Mouse (Mus musculus) heart, embryonic 10.5 days (tissue): ENCODE data around the gene Vti1a. TPM values are rescaled to one million over a fixed set of nuclear protein-coding genes. Genes with fewer than 3 reads are reported as not detected.

Experiments used
- DNase-seq: peaks from one replicate; pipeline ENCODE4 v3.0.0-alpha.2; 2017; ENCODE audit warnings: low spot score
- H3K27ac ChIP-seq: fragments of 300-500 bp; sonication (generic); 2 replicates; pipeline ENCODE4 v1.5.1; 2016; ENCODE audit warnings: mild to moderate bottlenecking
- H3K27me3 ChIP-seq: fragments of 300-500 bp; sonication (generic); 2 replicates; pipeline ENCODE4 v1.6.1; 2016; ENCODE audit warnings: mild to moderate bottlenecking; ENCODE audit not compliant: poor library complexity, insufficient read depth, severe bottlenecking
- H3K36me3 ChIP-seq: fragments of 300-500 bp; sonication (generic); 2 replicates; pipeline ENCODE4 v1.6.1; 2016; ENCODE audit warnings: mild to moderate bottlenecking, moderate library complexity
- H3K4me1 ChIP-seq: fragments of 300-500 bp; sonication (generic); 2 replicates; pipeline ENCODE4 v1.6.1; 2016; ENCODE audit warnings: mild to moderate bottlenecking
- H3K4me3 ChIP-seq: fragments of 300-500 bp; sonication (generic); 2 replicates; pipeline ENCODE4 v1.5.1; 2016; ENCODE audit warnings: mild to moderate bottlenecking, moderate library complexity
- H3K9me3 ChIP-seq: fragments of 300-500 bp; sonication (generic); 2 replicates; pipeline ENCODE4 v1.6.1; 2016; ENCODE audit warnings: mild to moderate bottlenecking, moderate library complexity
- WGBS: fragments of 180-500 bp; shearing (Covaris S2); methylation state at CpG from one replicate; pipeline ENCODE4 v1.1.7; 2016; 5-methylcytosine and 5-hydroxymethylcytosine counted together
- polyA plus RNA-seq: library from polyadenylated mRNA; unstranded; fragments of >200 nt; fragmentation: Nextera tagmentation; extraction: Ambion mirVana; gene quantifications from 2 replicates; pipeline ENCODE4 v1.2.1, GENCODE M21; 2016

Vti1a gene
- polyA plus RNA-seq, 1 experiment from 2014 or later: 26.5 TPM

DNA sequence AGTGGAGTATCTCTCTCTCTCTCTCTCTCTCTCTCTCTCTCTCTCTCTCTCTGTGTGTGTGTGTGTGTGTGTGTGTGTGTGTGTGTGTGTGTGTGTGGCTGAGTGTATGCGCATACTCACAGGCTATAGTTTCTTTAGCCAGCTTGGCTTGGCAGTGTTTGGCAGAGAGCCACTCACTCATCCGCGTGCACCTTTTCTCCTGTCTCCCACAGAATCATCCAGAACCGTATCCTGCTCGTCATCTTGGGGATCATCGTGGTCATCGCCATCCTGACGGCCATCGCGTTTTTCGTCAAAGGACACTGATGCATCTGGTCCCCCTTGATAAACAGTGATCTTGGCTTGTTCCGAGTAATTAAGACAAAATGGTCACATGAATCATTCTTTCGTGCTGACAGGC lies 307.5 kb downstream of the Vti1a start:
- Histone ChIP-seq H3K9me3 (no peaks in the 10 kb centered on the region), H3K4me3 (no peak overlapping the region), H3K27me3 (peaks cover 24% of the 10 kb centered on the region), H3K36me3 (no peaks in the 10 kb centered on the region), H3K27ac (no peak overlapping the region), H3K4me1 (peaks cover 37% of the 10 kb centered on the region)
- DNase-seq: no peak
- 92% methylated on average over 13 of the region's 13 CpGs for WGBS

DNA sequence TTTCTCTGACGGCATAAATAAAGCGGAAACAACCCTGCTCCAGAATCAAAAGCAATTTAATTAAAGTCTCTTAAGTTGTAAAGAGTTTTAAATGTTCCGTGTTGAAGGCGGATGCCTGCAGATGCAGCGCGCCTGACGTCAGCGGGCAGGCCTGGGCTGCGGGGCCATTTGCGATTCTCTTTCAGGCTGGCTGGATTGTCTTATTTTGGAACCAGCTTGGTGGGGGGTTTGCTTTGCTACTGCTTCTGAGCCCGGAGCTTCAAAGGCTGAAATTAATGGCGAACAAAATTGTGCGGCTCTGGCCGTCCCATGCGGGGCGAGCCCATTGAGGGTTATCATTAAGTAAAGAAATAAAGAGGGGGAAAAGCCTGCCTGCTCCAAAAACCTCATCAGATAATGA lies 310.4 kb downstream of the Vti1a start:
- Histone ChIP-seq H3K27ac (no peak overlapping the region), H3K9me3 (no peaks in the 10 kb centered on the region), H3K4me1 (peaks cover 22% of the 10 kb centered on the region), H3K4me3 (no peak overlapping the region), H3K36me3 (no peaks in the 10 kb centered on the region), H3K27me3 (peaks cover 36% of the 10 kb centered on the region)
- WGBS: 86% methylated on average over 16 of the region's 16 CpGs
- no peak for DNase-seq

DNA sequence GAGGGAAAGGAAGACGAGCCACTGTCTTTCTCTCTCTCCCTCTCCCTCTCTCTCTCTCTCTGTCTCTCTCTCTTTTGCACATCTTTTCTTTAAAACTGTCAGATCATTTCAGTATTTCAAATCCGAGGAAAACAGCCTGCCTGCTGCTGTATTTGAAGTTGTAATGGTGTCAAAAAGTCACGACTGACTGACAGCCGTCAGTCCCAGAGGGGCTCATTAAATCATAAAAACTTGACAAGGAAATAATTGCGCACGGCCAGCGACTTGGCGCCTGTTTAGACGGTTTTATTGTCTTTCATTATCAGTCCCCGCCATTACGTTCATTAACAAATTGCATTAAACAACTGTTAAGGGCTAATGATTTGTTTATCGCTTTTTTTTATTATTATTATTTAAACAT lies 310.9 kb downstream of the Vti1a start:
- WGBS: 83% methylated on average over 12 of the region's 12 CpGs
- peaks cover 35% of the 10 kb centered on the region for H3K27me3 ChIP-seq

DNA sequence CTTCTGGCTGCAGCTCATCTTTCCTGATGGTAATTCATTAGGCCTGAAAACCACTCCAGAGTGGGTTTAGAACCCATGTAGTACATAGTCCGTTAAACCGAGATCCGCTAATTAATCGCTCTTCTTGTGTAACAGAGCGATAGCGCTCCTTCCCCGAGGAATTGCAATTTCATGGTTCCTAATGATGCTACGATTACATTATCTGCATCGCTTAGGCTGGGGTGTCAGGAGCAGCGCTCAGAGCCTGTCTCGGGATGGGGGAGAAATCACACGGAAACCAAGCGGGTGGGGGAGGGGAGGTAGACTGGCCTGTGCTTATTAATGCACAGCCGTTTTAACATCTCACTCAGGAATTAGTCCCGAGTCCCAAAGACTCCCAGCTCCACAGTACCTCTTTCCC lies 319.4 kb downstream of the Vti1a start:
- Histone ChIP-seq H3K4me3 (no peak overlapping the region), H3K9me3 (no peaks in the 10 kb centered on the region), H3K27ac (no peak overlapping the region), H3K27me3 (peaks cover 14% of the 10 kb centered on the region), H3K36me3 (no peaks in the 10 kb centered on the region), H3K4me1 (0 out of 2 replicates have a peak, but pooled peaks cover 5% of the 10 kb centered on the region)
- 75% methylated on average over 15 of the region's 15 CpGs for WGBS
- no peak for DNase-seq

More for the DNA sequence above, 310.9 kb downstream of the Vti1a start:
- no peak overlapping the region for H3K27ac ChIP-seq
- H3K36me3 ChIP-seq: no peaks in the 10 kb centered on the region
- DNase-seq: no peak
- H3K4me3 ChIP-seq: no peak overlapping the region
- no peaks in the 10 kb centered on the region for H3K9me3 ChIP-seq
- peaks cover 19% of the 10 kb centered on the region for H3K4me1 ChIP-seq

DNA sequence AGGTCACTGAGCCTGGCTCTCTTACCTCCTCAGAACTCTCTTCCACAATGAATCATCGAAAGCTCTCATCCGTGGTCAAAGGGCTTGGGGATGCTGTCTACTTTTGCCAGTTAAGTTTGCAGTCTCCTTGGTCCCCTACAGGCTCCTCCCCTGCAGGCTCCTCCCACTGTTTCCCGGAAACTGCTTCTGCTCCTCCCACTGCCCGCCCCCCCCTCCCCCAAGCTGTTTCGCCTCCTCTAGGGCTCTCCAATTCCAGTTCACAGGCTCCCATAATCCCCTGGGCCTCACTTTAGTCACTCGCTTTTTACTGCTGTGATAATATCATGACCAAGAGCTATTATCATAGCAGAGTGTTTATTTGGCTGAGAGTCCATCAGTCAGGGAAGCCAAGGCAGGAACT lies 324.2 kb downstream of the Vti1a start:
- H3K4me1 ChIP-seq: peaks cover 23% of the 10 kb centered on the region
- no peak for DNase-seq
- H3K9me3 ChIP-seq: no peaks in the 10 kb centered on the region
- no peak overlapping the region for H3K4me3 ChIP-seq
- no peak overlapping the region for H3K27ac ChIP-seq
- peaks cover 6% of the 10 kb centered on the region; the same call in 1 of the 2 replicates for H3K27me3 ChIP-seq
- H3K36me3 ChIP-seq: no peaks in the 10 kb centered on the region
- WGBS: 79% methylated on average over 6 of the region's 6 CpGs

DNA sequence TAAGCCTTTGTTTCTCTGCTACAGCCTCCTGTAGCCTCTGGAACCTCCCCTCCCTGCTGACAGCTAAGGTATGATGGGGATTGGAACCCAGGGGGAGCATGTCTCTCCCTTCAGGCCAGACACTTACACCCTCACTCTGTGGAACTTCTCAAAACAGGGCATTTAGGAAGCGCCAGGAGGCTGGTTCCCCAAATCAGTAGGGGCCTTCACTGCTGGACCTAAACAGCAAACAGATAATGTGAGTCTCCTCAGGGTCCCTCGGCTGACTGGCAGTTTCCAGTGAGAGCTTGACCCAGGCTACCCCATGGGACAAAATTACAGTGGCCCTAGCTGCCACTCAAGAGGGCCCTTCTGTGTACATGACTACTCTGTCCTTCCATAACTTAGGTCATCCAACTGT lies 325.8 kb downstream of the Vti1a start:
- H3K27ac ChIP-seq: peak overlapping the region; percentile 24; the same call in 1 of the 2 replicates
- H3K4me3 ChIP-seq: no peak overlapping the region
- H3K4me1 ChIP-seq: peaks cover 23% of the 10 kb centered on the region
- H3K36me3 ChIP-seq: no peaks in the 10 kb centered on the region
- peaks cover 10% of the 10 kb centered on the region; the same call in 1 of the 2 replicates for H3K27me3 ChIP-seq
- 60% methylated on average over 2 of the region's 2 CpGs for WGBS
- no peaks in the 10 kb centered on the region for H3K9me3 ChIP-seq
- no peak for DNase-seq

DNA sequence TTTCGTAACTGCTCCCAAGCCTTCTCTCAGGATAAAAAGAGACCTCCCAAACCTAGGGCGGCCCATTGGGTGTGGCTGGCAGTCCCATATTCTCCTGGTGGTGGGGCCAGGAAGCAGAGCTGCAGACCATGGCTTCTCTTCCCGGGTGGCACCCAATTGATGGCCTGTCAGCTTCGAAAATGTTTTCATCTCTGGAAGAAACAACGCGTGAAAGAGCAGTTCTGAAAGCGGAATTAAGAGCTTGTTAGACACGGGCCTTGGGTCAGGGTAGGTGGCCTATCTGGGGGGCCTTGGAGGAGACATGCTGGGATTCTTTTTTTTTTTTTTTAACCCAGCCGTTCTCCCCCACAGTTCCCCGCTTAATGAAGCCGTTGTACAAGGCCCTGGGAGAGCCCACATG lies 326.3 kb downstream of the Vti1a start:
- 73% methylated on average over 11 of the region's 11 CpGs for WGBS
- Histone ChIP-seq H3K9me3 (no peaks in the 10 kb centered on the region), H3K36me3 (no peaks in the 10 kb centered on the region), H3K4me3 (no peak overlapping the region), H3K27me3 (peaks cover 10% of the 10 kb centered on the region; the same call in 1 of the 2 replicates), H3K4me1 (peaks cover 23% of the 10 kb centered on the region), H3K27ac (peak overlapping the region; percentile 24; the same call in 1 of the 2 replicates)
- no peak for DNase-seq

DNA sequence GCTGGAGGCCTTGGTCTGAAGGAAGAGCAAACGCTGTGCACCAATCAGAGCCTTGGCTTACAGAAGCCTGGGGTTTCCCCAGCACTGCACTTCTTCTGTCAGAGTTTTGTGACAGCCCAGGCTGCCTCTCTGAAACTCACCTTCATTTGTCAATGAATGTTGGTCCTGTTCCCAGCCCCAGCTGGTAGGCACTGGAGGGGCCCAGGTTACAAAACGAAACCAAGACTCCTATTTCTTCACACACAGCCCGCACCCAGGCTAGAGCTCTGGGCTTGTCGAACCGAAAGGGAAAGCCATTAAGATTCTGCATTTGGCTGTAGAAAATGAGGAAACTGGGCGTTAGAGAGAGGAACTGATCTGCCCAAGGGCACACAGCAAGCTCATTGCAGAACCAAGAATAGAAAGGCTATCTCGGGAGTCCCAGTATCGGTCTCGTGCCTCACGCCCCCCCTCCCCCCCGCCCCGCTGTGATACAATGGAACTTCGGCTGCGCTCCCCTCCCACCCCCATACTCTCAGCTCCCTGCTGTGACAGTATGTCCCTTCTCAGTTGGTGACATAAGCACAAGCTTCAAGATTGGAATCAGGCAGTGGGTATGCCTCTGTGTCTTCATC lies 327.3 kb downstream of the Vti1a start:
- peaks cover 23% of the 10 kb centered on the region for H3K4me1 ChIP-seq
- 8% methylated on average over 14 of the region's 14 CpGs for WGBS
- H3K27ac ChIP-seq: peak overlapping the region; percentile 89
- H3K36me3 ChIP-seq: no peaks in the 10 kb centered on the region
- no peak for DNase-seq
- H3K9me3 ChIP-seq: no peaks in the 10 kb centered on the region
- H3K4me3 ChIP-seq: peak overlapping the region; percentile 54
- peaks cover 9% of the 10 kb centered on the region; the same call in 1 of the 2 replicates for H3K27me3 ChIP-seq

DNA sequence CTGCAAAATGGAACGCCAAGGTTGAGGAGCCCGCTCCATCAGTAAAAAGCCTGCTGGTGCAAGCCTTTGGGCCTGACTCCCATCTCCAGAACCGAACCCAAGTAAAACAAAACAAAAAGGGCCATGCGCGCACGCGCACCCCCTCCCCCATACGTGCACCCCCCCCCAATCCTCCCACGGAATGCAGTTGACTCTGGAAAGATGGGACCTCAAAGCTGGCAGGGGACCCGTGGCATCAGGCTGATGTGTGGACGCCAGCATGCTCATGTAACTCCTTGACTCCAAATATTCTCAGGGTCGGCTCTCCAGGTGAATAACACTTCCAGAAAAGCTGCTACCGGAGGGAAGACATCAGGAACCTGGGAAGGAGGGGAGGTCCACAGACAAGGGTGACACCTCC lies 327.8 kb downstream of the Vti1a start:
- peaks cover 6% of the 10 kb centered on the region; the same call in 1 of the 2 replicates for H3K27me3 ChIP-seq
- WGBS: 61% methylated on average over 13 of the region's 13 CpGs
- no peak for DNase-seq

DNA sequence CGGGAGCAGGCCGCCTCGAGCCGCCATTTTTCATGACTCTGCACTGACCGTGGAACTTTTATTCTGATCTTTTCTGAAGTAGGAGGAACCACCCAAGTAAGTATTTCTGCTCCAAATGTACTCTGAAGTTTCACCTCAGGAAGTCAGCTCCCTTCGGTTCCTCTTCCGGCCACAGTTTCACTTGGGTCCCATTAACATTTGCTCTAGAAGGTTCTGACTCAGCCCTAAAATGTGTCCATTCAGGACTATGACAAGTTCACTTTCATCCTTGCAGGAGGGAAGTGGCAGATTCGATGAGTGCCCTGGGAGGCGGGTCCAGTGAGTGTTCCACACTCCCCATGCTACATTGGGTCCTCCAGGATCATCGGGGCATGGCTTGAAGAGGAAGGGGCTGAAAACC lies 333.3 kb downstream of the Vti1a start:
- 90% methylated on average over 10 of the region's 10 CpGs for WGBS
- Histone ChIP-seq H3K4me3 (no peak overlapping the region), H3K36me3 (no peaks in the 10 kb centered on the region), H3K4me1 (peaks cover 8% of the 10 kb centered on the region), H3K9me3 (no peaks in the 10 kb centered on the region), H3K27ac (no peak overlapping the region), H3K27me3 (peaks cover 6% of the 10 kb centered on the region; the same call in 1 of the 2 replicates)
- DNase-seq: no peak

More for the DNA sequence above, 327.8 kb downstream of the Vti1a start:
- Histone ChIP-seq H3K4me3 (peak overlapping the region; percentile 54), H3K36me3 (no peaks in the 10 kb centered on the region), H3K27ac (peak overlapping the region; percentile 89), H3K9me3 (no peaks in the 10 kb centered on the region), H3K4me1 (peaks cover 23% of the 10 kb centered on the region)

DNA sequence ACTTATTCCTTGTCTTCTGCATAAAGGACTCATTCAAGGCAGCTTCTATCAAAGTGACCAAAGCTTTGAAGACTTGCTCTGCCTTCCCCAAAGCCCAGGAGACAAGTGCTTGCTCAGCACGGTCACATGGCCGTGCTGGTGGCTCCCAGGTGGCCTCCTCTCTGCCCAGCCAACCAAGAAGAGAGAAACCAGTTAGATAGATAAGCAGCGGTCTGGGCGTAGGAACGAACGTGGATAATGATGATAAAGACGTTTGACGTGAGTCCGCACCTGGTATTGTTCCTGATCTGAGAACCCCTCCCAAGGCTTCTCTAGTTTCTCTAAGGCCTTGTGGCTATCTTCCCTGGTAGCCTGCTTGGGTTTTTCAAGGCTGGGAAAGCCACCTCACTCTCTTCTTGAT lies 334.9 kb downstream of the Vti1a start:
- DNase-seq: no peak
- Histone ChIP-seq H3K4me3 (no peak overlapping the region), H3K27ac (no peak overlapping the region), H3K36me3 (no peaks in the 10 kb centered on the region), H3K4me1 (peaks cover 8% of the 10 kb centered on the region; the same call in 1 of the 2 replicates), H3K27me3 (no peaks in the 10 kb centered on the region), H3K9me3 (no peaks in the 10 kb centered on the region)
- 71% methylated on average over 9 of the region's 9 CpGs for WGBS

DNA sequence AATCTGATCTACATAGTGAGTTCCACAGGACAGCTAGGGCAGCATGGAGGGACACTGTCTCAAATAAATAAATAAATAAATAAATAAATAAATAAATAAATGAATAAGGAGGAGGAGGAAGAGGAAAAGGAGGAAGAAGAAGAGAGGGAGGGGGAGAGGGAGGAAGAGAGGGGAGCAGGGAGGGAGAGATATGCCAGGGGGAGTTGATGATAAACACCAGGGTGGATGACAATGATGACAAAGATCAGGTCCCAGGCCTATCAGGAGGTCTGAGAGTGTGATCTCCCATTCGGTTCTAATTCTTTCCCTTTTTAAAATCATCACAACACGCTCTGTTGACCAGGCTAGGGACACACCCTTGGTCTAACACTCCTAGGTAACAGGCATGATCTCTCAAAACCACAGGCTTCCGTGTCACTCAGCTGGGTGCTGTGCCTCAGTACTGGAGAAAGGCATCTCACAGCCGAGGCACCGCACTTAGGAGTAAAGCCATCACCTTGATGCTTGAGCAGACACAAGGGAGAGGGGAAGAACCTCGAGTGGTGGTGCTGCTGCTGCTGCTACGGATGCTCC lies 336.7 kb downstream of the Vti1a start:
- no peak for DNase-seq
- Histone ChIP-seq H3K9me3 (no peaks in the 10 kb centered on the region), H3K27me3 (no peaks in the 10 kb centered on the region), H3K27ac (no peak overlapping the region), H3K4me3 (no peak overlapping the region), H3K36me3 (no peaks in the 10 kb centered on the region), H3K4me1 (peaks cover 11% of the 10 kb centered on the region)
- WGBS: 66% methylated on average over 7 of the region's 7 CpGs

DNA sequence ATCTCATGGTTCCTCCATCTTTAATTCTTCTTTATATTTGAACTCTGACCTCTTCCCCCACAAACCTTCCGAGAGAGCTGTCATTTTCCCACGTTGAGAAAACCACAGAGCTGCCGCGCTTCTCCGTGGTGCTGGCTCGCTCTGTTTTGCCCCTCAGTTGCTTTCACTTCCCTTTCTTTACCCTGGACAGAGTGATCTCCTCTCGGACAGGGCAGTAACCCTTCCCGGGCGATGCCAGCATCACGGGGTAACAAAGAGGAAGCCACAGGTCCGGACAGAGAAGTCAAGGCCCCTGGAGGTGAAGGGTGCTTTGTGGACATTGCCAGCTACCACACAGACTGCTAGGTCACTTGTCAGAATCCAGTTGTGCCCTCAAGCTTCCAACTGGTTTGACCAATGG lies 344.1 kb downstream of the Vti1a start:
- Histone ChIP-seq H3K4me1 (peaks cover 4% of the 10 kb centered on the region; the same call in 1 of the 2 replicates), H3K9me3 (no peaks in the 10 kb centered on the region), H3K4me3 (no peak overlapping the region), H3K27me3 (no peaks in the 10 kb centered on the region), H3K27ac (no peak overlapping the region), H3K36me3 (no peaks in the 10 kb centered on the region)
- WGBS: 87% methylated on average over 11 of the region's 11 CpGs
- no peak for DNase-seq
